Mouse (Mus musculus) liver, embryonic 12.5 days (tissue): ENCODE measurements around the gene Hint2. TPM values are rescaled to one million over a fixed set of nuclear protein-coding genes. Genes with fewer than 3 reads are reported as not detected.

Experiments
- ATAC-seq: fragments of 200-750 bp; cut with Nextera tagmentation; 2 replicates; pipeline ENCODE4 v1.8.0; 2017; ENCODE audit warnings: moderate number of reproducible peaks, mild to moderate bottlenecking, moderate library complexity
- H3K27ac ChIP-seq: fragments of 300-500 bp; sonication (generic); 2 replicates; pipeline ENCODE4 v1.5.1; 2016; ENCODE audit warnings: mild to moderate bottlenecking
- H3K27me3 ChIP-seq: fragments of 300-500 bp; sonication (generic); replicated peaks from 2 replicates; pipeline ENCODE4 v1.6.1; 2016; ENCODE audit warnings: mild to moderate bottlenecking, moderate library complexity
- H3K36me3 ChIP-seq: fragments of 300-500 bp; sonication (generic); 2 replicates; pipeline ENCODE4 v1.6.1; 2016; ENCODE audit warnings: mild to moderate bottlenecking, moderate library complexity
- H3K4me1 ChIP-seq: fragments of 300-500 bp; sonication (generic); 2 replicates; pipeline ENCODE4 v1.6.1; 2016
- H3K4me2 ChIP-seq: fragments of 300-500 bp; sonication (generic); 2 replicates; pipeline ENCODE4 v1.6.1; 2016; ENCODE audit warnings: mild to moderate bottlenecking, moderate library complexity
- H3K4me3 ChIP-seq: fragments of 300-500 bp; sonication (generic); 2 replicates; pipeline ENCODE4 v1.5.1; 2016; ENCODE audit warnings: mild to moderate bottlenecking, moderate library complexity
- H3K9ac ChIP-seq: fragments of 300-500 bp; sonication (generic); 2 replicates; pipeline ENCODE4 v1.6.1; 2016; ENCODE audit warnings: mild to moderate bottlenecking, moderate library complexity
- H3K9me3 ChIP-seq: fragments of 300-500 bp; sonication (generic); replicated peaks from 2 replicates; pipeline ENCODE4 v1.6.1; 2016; ENCODE audit warnings: mild to moderate bottlenecking, moderate library complexity
- WGBS: fragments of 180-500 bp; shearing (Covaris S2); methylation state at CpG from one replicate; pipeline ENCODE4 v1.1.7; 2016; ENCODE audit not compliant: insufficient replicate concordance; 5-methylcytosine and 5-hydroxymethylcytosine counted together
- polyA plus RNA-seq: library from polyadenylated mRNA; unstranded; fragments of >200 nt; fragmentation: Nextera tagmentation; extraction: Ambion mirVana; gene quantifications from 2 replicates; pipeline ENCODE4 v1.2.1, GENCODE M21; 2016

The Hint2 gene
- polyA plus RNA-seq, result 59.8 and 66.1 TPM in 2 replicates

DNA sequence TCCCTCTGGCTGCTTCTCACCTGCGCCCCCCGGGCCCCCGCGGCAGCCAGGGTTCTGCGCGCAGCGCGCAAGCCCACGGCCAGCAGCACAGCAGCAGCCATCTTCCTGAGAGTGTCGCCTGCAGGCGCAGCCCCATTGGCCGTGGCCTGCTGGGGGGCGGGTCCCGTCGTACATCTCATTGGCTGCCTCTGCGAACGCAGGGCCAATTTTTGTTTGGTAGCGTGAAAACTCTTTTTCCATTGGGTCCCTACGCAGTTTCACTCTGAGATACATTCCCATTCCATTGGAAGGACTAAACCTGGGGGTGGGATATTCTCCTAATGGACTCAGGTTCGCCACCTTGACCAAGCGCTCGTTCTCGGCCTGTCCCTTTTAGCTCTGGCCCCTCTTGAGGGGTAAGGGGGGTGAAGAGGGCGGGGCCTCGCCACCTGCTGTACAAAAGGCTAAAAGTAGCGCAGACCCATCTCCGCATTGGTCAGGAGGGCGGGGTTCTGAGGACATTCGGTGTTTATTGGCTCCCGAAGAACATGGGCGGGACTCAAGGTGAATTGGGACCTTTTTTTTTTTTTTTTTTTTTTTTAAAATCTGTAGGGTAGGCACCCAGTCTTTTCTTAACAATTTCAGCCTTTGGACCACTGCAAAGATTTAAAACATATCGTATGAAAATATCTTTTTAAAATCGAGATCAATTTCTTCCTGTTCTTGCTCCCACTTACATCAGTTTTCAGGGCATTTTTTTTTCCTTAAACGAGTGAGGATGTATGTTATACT lies at the start of gene Hint2:
Hint2 (minus strand) TSS at position 128 of the 771 bp plus-strand sequence.
- peak; percentile 96 for ATAC-seq
- H3K9ac ChIP-seq, result peak within 1 kb of the TSS; percentile 85

DNA sequence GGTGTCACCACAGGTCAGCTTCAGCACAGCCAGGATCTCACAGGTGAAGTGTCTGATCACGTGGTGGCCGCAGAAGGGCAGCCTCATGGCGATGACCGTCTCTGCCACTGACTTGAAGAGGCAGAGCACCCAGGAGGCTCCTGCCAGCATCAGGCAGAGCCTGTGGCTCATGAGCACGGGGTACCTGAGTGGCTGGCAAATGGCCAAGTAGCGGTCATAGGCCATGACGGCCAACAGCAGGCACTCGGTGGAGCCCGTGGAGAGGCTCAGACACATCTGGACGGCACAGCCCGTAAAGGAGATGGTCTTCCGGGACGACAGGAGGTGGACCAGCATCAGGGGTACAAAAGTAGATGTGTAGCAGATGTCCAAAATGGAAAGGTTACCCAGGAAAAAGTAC lies 49.7 kb upstream of the Hint2 start:
- H3K4me1 ChIP-seq, result no peaks in the 10 kb centered on the region
- WGBS, result 76% methylated on average over 13 of the region's 13 CpGs
- ATAC-seq, result no peak

More for the DNA sequence above, at the start of gene Hint2:
- Histone ChIP-seq H3K9me3 (no peaks in the 10 kb centered on the region), H3K36me3 (no peaks in the 10 kb centered on the region), H3K27ac (peak within 1 kb of the TSS; percentile 77), H3K4me1 (peaks cover 37% of the 10 kb centered on the region), H3K4me2 (peak within 1 kb of the TSS; percentile 81), H3K4me3 (peak within 1 kb of the TSS; percentile 82), H3K27me3 (peaks cover 23% of the 10 kb centered on the region)
- WGBS, result 1% methylated on average over 34 of the region's 34 CpGs

DNA sequence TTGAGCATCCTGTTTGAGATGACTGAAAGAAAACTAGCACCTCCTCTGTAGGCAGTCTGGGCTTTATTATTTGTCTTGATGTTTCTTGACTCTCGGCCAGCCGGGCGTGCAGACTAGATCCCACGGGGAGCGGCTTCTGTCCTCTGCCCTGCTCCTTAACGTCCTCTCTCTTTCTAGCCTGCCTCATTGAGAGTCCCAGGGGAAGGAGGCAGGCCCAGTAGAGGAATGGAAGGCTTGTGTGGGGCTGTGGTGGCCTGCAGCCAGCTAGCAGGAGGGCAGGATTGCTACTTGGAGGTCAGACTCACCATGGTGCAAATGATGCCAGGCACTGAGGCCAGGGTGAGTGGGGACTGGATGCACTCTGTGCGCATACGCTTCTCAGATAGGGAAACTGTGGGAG lies 47.6 kb upstream of the Hint2 start:
- H3K4me1 ChIP-seq, result no peaks in the 10 kb centered on the region
- 86% methylated on average over 8 of the region's 8 CpGs for WGBS
- H3K9ac ChIP-seq, result no peak overlapping the region
- no peaks in the 10 kb centered on the region for H3K9me3 ChIP-seq
- H3K27ac ChIP-seq, result no peak overlapping the region
- H3K4me2 ChIP-seq, result no peak overlapping the region
- no peaks in the 10 kb centered on the region for H3K36me3 ChIP-seq
- H3K27me3 ChIP-seq, result peaks cover 30% of the 10 kb centered on the region
- H3K4me3 ChIP-seq, result no peak overlapping the region
- ATAC-seq, result no peak

More for the DNA sequence above, 49.7 kb upstream of the Hint2 start:
- H3K9ac ChIP-seq, result no peak overlapping the region
- no peaks in the 10 kb centered on the region for H3K9me3 ChIP-seq
- H3K4me2 ChIP-seq, result no peak overlapping the region
- H3K36me3 ChIP-seq, result no peaks in the 10 kb centered on the region
- peaks cover 46% of the 10 kb centered on the region for H3K27me3 ChIP-seq
- no peak overlapping the region for H3K27ac ChIP-seq
- no peak overlapping the region for H3K4me3 ChIP-seq

DNA sequence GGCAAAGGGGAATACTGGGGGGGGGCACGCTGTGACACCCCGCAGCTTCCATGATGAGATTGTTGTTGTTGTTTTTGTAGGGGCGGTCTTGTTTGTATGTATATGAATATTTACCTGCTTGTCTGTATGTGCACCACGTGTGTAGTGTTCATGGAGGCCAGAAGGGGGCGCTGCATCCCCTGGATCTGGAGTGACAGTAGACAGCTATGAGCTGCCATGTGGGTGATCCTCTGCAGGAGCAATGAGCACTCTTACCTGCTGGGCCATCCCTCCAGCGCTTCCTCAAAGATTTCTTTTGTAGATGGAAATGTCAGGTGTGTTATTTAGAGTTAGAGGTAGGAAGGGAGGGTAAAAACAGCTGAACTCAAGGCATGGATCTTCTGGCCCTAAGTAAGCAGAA lies 47.2 kb upstream of the Hint2 start:
- no peaks in the 10 kb centered on the region for H3K36me3 ChIP-seq
- 53% methylated on average over 6 of the region's 6 CpGs for WGBS
- H3K4me2 ChIP-seq, result no peak overlapping the region
- no peak overlapping the region for H3K9ac ChIP-seq
- peaks cover 27% of the 10 kb centered on the region for H3K27me3 ChIP-seq
- ATAC-seq, result no peak
- no peak overlapping the region for H3K27ac ChIP-seq
- H3K4me3 ChIP-seq, result no peak overlapping the region
- H3K4me1 ChIP-seq, result no peaks in the 10 kb centered on the region
- no peaks in the 10 kb centered on the region for H3K9me3 ChIP-seq

DNA sequence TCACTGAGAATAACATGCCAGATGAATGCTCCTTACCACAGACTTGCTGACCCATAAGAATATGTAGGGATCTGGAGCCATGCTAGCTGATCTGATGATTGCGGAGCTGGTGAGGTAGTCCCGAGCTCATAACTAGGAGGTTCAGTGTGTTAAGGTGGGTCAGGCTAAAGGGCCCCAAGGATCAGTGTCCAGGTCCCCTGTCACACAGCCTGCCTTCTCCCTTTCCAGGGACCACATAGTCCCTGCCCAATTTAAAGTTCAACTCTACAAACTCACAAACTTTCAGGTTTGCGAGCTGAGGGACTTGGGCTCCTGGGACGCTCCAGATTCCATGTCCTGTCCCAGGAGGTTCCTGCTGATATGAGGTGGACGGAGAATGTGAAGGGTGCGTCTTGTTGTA lies 44.4 kb upstream of the Hint2 start, which contains the start of gene Olfr70:
Olfr70 (minus strand) TSS at position 101 of the 400 bp plus-strand sequence.
- Histone ChIP-seq H3K9ac (no peak within 1 kb of the TSS), H3K27ac (no peak within 1 kb of the TSS), H3K4me3 (no peak within 1 kb of the TSS), H3K4me1 (peaks cover 2% of the 10 kb centered on the region), H3K36me3 (no peaks in the 10 kb centered on the region), H3K4me2 (no peak within 1 kb of the TSS), H3K27me3 (peaks cover 10% of the 10 kb centered on the region; the same call in 1 of the 2 replicates), H3K9me3 (no peaks in the 10 kb centered on the region)
- no peak for ATAC-seq
- 67% methylated on average over 6 of the region's 6 CpGs for WGBS

DNA sequence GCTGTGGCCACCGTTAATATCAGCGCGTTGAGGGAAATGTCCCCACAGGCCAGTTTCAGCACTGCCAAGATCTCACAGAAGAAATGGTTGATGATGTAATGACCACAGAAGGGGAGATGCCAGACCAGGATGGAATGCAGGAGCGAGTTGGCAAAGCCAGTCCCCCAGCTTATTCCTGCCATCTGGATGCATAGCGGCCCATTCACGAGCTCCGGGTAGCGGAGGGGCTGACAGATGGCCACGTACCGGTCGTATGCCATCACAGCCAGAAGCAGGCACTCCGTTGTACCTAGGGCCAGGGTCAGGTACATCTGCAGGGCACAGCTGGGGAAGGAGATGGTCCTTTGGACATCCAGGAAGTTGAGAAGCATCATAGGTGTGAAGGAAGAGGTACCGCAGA lies 40.3 kb upstream of the Hint2 start:
- Histone ChIP-seq H3K27ac (no peak overlapping the region), H3K4me2 (no peak overlapping the region), H3K4me1 (peaks cover 37% of the 10 kb centered on the region), H3K9me3 (no peaks in the 10 kb centered on the region), H3K4me3 (no peak overlapping the region), H3K9ac (no peak overlapping the region), H3K27me3 (peaks cover 7% of the 10 kb centered on the region; the same call in 1 of the 2 replicates), H3K36me3 (no peaks in the 10 kb centered on the region)
- no peak for ATAC-seq
- 88% methylated on average over 13 of the region's 13 CpGs for WGBS

DNA sequence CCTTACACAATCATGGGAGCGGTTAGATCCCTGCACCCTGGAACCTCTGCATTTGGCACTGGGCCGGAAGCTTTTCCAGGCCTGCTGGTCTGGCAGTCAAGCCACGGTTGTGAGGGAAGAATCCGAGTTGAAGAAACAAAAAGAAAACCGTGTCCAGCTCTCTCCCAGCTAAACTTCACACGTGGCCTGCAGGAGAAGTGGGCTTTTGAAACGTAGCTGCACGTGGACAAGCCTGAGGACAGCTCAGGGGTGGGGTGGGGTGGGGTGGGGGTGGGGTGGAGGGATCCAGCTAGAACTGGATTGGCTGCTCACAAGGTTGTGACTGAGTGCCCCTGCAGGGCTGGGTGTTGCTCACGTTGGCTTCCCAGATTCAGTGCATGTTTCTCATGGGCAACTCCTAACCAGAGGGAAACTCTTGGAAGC lies 39.0 kb upstream of the Hint2 start:
- Histone ChIP-seq H3K9ac (no peak overlapping the region), H3K27me3 (peaks cover 13% of the 10 kb centered on the region), H3K4me3 (no peak overlapping the region), H3K36me3 (no peaks in the 10 kb centered on the region), H3K4me2 (no peak overlapping the region), H3K27ac (no peak overlapping the region), H3K4me1 (peaks cover 37% of the 10 kb centered on the region), H3K9me3 (no peaks in the 10 kb centered on the region)
- 28% methylated on average over 9 of the region's 9 CpGs for WGBS
- ATAC-seq, result peak; percentile 68; the same call in 1 of the 2 replicates

DNA sequence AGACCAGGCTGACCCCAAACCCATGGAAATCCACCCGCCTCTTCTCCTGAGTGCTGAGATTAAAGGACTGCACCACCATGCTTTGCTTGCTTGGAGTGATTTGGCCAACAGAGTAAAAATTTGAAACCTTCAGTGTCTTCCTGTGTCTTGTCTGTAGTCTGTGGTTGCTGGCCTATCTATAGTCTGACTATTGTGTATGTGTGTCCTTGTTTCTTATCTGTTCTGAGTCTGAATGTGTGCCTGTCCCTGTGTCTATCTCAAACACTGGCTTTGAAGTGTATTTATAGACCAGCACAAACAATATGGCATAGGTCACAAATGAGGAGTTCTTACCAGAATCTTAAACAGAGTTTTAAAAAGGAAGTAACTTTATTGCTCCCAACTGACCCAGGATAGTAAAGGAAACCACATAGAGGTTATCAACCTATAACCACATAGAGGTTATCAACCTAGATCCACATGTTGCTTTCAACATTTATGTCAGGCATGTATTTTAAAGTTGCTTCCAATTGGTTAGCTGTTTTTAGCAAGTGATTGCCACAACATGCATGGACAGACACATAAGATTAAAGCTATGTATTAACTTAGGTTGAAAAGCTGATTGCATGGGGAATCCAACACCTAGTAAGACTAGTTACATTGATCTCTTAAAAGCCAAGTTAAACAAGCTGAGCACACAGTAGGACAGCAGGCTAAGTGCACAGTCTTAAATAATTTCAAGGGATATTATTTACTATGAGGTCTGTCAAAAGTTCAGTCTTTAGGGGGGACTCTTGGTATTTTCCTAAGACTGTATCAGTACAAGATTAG lies 38.4 kb upstream of the Hint2 start:
- H3K27me3 ChIP-seq, result peaks cover 19% of the 10 kb centered on the region
- H3K9me3 ChIP-seq, result no peaks in the 10 kb centered on the region
- H3K36me3 ChIP-seq, result no peaks in the 10 kb centered on the region
- H3K4me2 ChIP-seq, result no peak overlapping the region
- ATAC-seq, result peak; percentile 52
- peaks cover 37% of the 10 kb centered on the region for H3K4me1 ChIP-seq
- WGBS, result 32% methylated on average over 1 of the region's 1 CpGs
- no peak overlapping the region for H3K9ac ChIP-seq
- no peak overlapping the region for H3K27ac ChIP-seq
- H3K4me3 ChIP-seq, result no peak overlapping the region

DNA sequence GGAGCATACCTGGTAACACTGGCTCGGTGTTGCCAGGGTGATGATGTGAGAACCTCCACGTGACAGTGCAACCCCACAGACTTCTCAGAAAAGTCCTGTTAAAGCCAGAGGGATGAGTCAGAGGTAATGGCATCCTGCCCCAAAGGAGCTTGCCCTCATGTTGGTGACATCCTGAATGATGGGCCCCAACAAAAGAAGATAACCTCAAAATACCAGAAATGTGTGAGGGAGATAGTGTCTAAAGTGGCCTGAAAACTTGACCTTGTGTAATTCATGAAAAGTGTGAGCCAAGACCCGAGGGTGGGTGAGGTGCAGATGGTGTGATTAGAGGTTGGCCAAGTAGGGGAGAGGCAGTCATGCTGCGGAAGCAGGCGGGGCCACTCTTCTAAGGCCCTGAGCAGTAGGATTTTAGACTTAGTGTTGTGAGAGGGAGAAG lies 37.6 kb upstream of the Hint2 start:
- peaks cover 37% of the 10 kb centered on the region for H3K4me1 ChIP-seq
- no peaks in the 10 kb centered on the region for H3K36me3 ChIP-seq
- peak; percentile 38; the same call in 1 of the 2 replicates for ATAC-seq
- no peak overlapping the region for H3K9ac ChIP-seq
- 26% methylated on average over 5 of the region's 5 CpGs for WGBS
- H3K4me2 ChIP-seq, result no peak overlapping the region
- no peak overlapping the region for H3K4me3 ChIP-seq
- no peaks in the 10 kb centered on the region for H3K9me3 ChIP-seq
- no peak overlapping the region for H3K27ac ChIP-seq
- peaks cover 21% of the 10 kb centered on the region for H3K27me3 ChIP-seq

DNA sequence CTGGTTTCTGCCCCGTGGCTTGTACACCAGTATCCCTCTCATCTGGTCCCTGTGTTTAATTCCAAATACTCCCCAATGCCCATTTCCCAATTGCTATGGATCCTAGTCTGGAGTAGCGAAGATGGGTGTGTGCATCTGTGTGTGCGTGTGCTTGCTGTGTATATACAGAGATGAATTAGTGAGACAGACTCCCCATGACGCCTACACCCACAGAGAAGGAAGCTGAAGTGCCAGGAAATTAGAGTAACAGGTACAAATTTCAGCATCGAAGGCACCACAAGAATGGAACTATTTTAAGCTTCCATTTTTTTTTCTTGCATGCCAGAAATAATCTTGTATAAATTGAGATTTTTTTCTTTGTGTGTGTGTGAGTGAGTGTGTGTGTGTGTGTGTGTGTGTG lies 34.8 kb upstream of the Hint2 start:
- no peak for ATAC-seq
- H3K36me3 ChIP-seq, result no peaks in the 10 kb centered on the region
- no peak overlapping the region for H3K9ac ChIP-seq
- no peaks in the 10 kb centered on the region for H3K9me3 ChIP-seq
- peaks cover 37% of the 10 kb centered on the region for H3K4me1 ChIP-seq
- 54% methylated on average over 5 of the region's 5 CpGs for WGBS
- H3K27me3 ChIP-seq, result peaks cover 14% of the 10 kb centered on the region
- H3K4me3 ChIP-seq, result no peak overlapping the region
- H3K4me2 ChIP-seq, result no peak overlapping the region
- H3K27ac ChIP-seq, result no peak overlapping the region

DNA sequence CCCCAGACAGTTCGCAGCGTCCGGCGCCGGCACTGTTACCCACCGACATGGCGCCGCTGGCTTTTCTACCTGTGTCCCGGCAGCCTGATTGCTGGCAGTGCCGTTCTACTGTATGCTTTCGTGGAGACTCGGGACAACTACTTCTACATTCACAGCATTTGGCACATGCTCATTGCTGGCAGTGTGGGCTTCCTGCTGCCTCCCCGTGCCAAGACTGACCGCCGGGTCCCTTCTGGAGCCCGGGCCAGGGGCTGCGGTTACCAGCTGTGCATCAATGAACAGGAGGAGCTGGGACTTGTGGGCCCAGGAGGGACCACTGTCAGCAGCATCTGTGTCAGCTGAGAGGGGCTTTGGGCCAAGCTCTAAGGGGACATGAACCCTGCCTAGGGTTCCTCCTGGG lies 33.8 kb upstream of the Hint2 start:
- H3K9ac ChIP-seq, result no peak overlapping the region
- H3K27ac ChIP-seq, result no peak overlapping the region
- H3K4me3 ChIP-seq, result no peak overlapping the region
- H3K4me1 ChIP-seq, result peaks cover 28% of the 10 kb centered on the region
- H3K9me3 ChIP-seq, result no peaks in the 10 kb centered on the region
- 85% methylated on average over 17 of the region's 17 CpGs for WGBS
- H3K4me2 ChIP-seq, result no peak overlapping the region
- peaks cover 14% of the 10 kb centered on the region for H3K27me3 ChIP-seq
- no peaks in the 10 kb centered on the region for H3K36me3 ChIP-seq
- no peak for ATAC-seq
